Mouse (Mus musculus) lung, postnatal 10 days (tissue): ENCODE data around the gene Zfp946.
A peak's percentile ranks its signal among the peaks of the same experiment; 100 is the strongest.

ENCODE experiments used
- DNase-seq: peaks from one replicate; pipeline ENCODE4 v3.0.0; 2021

The Zfp946 gene

DNA sequence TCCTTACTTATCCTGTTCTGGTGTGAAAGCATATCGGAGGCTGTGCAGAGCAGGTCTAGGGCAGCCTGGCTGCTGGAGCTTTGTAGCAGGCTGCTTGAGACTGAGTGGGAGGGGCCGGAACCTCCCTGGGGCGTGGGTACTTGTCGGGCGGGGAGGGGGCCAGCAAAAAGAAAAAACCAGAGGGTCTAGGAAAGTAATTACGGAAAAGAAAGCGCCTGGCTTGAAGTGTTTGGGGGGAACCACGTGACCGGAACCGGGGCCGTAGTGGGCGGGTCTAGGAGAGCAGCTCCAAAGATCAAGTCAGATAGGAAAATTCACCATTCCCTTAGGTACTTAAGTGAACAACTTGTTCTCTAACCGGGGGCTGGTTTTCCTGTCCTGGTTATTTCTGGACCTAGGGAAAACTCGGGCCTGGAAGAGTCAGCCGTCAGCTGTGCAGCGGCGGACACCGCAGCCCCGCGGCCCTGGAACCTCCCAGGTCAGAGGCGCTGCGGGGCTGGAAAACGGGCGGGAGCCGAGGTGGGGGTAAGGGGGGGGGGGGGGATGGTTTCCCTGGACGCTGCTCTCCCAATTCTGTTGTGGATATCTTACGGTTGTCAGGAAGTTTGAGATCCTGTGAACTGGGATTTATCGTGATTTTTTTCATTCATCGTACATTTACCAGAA, at the start of gene Zfp946:
TSS of gene Zfp946 (plus strand) at position 271 of the 666 bp plus-strand sequence.
- DNase-seq, result peak; percentile 87

DNA sequence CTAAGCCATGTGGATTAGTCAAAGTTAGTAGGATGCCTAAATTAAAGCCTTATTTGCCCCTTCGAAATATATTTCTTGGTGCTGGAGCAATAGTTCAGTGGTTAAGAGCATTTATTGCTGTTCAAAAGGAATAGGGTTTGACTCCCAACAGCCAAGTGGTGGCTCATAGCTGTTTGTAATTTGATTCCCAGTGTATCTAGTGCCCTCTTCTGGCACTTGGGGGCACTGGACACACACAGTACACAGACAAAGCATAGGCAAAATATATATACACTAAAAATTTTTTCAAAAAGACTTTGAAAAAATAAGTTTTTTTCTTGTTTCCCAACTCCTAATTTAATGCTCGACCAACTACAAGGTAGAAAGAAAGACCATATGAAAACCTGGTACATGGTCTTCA, 13.3 kb upstream of the Zfp946 start:
- DNase-seq, result peak; percentile 50

DNA sequence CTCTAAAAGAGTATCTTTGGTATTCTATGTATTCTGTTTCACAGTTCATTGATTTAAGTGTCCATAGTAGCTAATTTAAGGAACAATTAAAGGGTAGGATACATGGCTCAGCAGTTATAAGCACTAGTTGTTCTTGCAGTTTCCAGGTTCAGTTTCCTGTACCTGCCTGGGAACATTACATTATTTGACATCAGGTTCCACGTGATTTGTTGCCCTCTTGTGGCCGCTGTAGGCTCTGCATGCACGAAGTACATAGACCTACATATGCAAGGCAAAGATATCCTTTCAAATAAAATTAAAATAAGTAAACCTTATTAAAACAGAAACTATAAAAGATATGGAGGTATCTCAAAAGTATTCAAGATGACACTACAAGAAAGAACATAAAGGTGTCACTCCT, 6.5 kb upstream of the Zfp946 start:
- DNase-seq, result peak; percentile 70

DNA sequence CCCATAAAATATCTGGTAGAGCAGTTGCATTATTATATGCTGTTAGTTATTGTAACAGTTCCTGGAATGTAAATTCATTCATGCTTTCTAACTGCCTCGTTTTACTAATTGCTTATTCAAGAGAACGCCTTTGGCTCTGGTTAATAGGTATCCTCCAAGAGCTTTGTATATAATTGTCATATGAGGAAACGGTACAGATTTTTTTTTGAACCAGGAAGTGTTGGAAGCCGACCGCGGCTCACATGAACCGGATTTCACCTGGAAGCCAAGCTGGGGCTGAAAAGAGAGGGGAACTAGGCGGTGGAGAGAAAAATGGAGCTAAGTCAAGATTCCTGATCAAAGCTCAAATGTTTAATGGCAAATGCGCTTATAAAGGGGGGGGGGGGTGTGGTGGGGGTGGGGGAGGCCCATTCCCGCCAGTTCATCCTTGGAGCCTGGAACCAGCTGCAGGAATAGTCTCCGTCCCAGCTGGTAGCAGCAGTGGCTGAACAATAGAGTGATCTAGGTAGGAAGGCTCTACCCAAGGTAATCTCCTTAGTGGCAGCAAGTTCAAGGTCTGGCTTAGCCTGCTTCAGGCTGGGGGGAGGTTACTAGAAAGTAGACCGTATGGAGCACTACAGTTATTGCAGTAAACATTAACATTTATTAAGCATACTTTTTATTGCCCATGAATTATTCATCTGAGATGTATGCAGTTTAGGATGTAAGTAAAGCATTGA, 773 bp downstream of the Zfp946 start:
- DNase-seq, result no peak

DNA sequence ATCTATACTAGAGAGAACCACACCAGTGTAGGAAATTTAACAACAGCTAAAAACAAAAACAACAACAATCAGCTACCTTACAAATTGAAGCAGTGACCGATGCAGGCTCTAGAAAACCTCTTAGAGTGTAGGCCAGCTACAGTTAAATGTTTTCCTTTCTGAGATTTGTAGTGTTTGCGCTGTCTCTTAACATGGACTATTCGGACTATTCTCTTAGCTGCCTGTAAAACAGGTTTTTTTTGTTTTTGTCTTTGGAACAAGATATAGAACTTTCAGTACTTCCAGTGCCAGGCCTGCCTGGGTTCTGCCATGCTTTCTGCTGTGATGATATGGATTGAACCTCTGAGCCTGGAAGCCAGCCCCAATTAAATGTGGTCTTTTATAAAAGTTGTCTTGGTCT, 23.7 kb downstream of the Zfp946 start:
- DNase-seq, result no peak

DNA sequence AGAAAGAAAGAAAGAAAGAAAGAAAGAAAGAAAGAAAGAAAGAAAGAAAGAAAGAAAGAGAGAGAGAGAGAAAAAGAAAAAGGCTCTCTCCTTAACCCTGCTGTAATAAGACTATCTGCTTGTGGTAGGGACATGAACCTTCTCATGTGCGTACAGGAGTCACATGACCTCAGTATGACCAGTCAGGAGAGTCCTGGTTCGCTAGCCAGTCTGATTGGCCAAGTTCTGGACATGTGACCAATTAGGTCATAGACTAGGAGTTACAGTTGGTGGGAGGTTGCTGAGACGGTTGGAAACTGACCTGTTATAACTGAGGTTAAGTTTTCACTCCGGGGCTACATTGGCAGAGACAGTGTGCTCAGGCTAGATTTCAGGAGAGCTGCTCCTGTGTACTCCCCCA, 73.1 kb downstream of the Zfp946 start:
- DNase-seq, result no peak
